Mouse (Mus musculus) ES-Bruce4 (cell line): Measurements from ENCODE around the gene Akr7a5. TPM values are rescaled to one million over a fixed set of nuclear protein-coding genes. Genes with fewer than 3 reads are reported as not detected.

Experiments used
- H3K27ac ChIP-seq: 2 replicates; pipeline ENCODE4 v1.5.1; 2012; ENCODE audit warnings: low read length, inconsistent platforms; ENCODE audit not compliant: insufficient read depth
- H3K27me3 ChIP-seq: 2 replicates; pipeline ENCODE4 v1.6.1; 2012; ENCODE audit warnings: mild to moderate bottlenecking, low read length, inconsistent platforms; ENCODE audit not compliant: control insufficient read depth, poor library complexity, insufficient read depth, severe bottlenecking
- H3K36me3 ChIP-seq: 2 replicates; pipeline ENCODE4 v1.6.1; 2012; ENCODE audit warnings: inconsistent platforms, mild to moderate bottlenecking, low read length, moderate library complexity; ENCODE audit not compliant: control insufficient read depth, poor library complexity, insufficient read depth, severe bottlenecking
- H3K4me1 ChIP-seq: one replicate; pipeline ENCODE4 v1.8.1; 2011; ENCODE audit warnings: low read length; ENCODE audit not compliant: control insufficient read depth, insufficient read depth
- H3K4me3 ChIP-seq: 2 replicates; pipeline ENCODE4 v1.5.1; 2011; ENCODE audit warnings: low read depth, mild to moderate bottlenecking, low read length
- H3K9ac ChIP-seq: 2 replicates; pipeline ENCODE4 v1.6.1; 2012; ENCODE audit warnings: low read depth, mild to moderate bottlenecking, inconsistent platforms; ENCODE audit not compliant: poor library complexity, severe bottlenecking
- H3K9me3 ChIP-seq: replicated peaks from 2 replicates; pipeline ENCODE4 v1.6.1; 2012; ENCODE audit warnings: mild to moderate bottlenecking, low read length, inconsistent platforms; ENCODE audit not compliant: control insufficient read depth, poor library complexity, insufficient read depth, severe bottlenecking
- CTCF ChIP-seq: IDR thresholded peaks from one replicate; pipeline ENCODE4 v1.8.1; 2011; ENCODE audit warnings: low read depth, low read length
- EP300 ChIP-seq: IDR thresholded peaks from 2 replicates; pipeline ENCODE4 v1.6.1; 2011; ENCODE audit warnings: low read depth, low read length; ENCODE audit not compliant: insufficient read depth
- POLR2A ChIP-seq: IDR thresholded peaks from one replicate; pipeline ENCODE4 v1.8.1; 2011; ENCODE audit warnings: low read length; ENCODE audit not compliant: insufficient read depth
- polyA plus RNA-seq: library from polyadenylated mRNA; stranded (reverse); fragments of >200 nt; gene quantifications from 2 replicates; pipeline ENCODE4 v1.2.4, GENCODE M21; 2011; ENCODE audit warnings: low read depth; ENCODE audit not compliant: missing spikeins, insufficient read depth, insufficient read length

The Akr7a5 gene
- polyA plus RNA-seq, 1 experiment = 33.5 TPM

DNA sequence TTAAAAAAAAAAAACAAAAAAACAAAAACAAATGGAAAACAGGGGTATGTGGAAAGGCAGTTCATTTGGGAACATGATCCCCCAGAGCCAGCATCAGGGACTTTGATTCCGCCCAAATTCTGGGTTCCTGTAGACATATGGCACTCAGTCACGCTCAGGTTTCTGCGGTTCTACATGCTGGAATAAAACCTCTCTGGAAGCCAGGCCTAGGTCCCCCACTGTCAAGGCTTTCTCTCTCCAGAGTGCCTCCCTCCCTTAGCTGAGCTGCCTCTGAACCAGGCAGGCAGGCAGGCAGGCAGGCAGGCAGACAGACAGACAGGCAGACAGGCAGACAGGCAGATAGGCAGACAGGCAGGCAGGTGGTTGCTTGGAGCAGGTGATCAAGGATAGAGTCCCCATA, 40.4 kb upstream of the Akr7a5 start:
- peaks cover 8% of the 10 kb centered on the region for H3K36me3 ChIP-seq
- H3K27ac ChIP-seq = no peak overlapping the region
- H3K4me1 ChIP-seq = no peaks in the 10 kb centered on the region
- no peak overlapping the region for H3K4me3 ChIP-seq
- TF ChIP-seq CTCF (no peak), EP300 (no peak), POLR2A (no peak)
- no peak overlapping the region for H3K9ac ChIP-seq
- no peaks in the 10 kb centered on the region for H3K27me3 ChIP-seq
- H3K9me3 ChIP-seq = no peaks in the 10 kb centered on the region

DNA sequence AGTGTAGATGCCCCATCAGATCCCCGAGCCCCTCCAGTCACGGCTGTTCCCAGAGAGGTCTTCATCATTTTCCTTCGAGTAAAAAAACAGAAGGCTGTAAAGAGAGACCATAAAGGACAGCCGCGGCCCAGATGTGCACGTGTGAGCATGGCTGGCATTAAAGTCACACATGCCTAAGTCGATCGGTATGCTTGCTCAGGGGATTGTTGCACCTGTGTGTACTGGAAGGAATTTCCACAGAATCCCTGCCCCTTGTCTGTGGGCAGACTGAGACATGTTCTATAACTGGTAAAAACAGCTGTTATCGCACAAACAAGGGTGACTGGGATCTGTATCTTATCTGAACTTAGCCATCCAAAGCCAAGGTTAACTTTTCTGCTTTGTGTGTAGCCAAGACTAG, 39.0 kb upstream of the Akr7a5 start:
- Histone ChIP-seq H3K9ac (no peak overlapping the region), H3K27me3 (no peaks in the 10 kb centered on the region), H3K36me3 (peaks cover 6% of the 10 kb centered on the region; the same call in 1 of the 2 replicates), H3K4me3 (no peak overlapping the region), H3K4me1 (no peaks in the 10 kb centered on the region), H3K9me3 (no peaks in the 10 kb centered on the region), H3K27ac (no peak overlapping the region)
- TF ChIP-seq POLR2A = no peak
- TF ChIP-seq CTCF = no peak
- TF ChIP-seq EP300 = no peak

GRCm38 (mm10) chr4:139272951-139273680, 37.4 kb upstream of the Akr7a5 start:
- Histone ChIP-seq H3K9me3 (no peaks in the 10 kb centered on the region), H3K4me1 (no peaks in the 10 kb centered on the region), H3K36me3 (peaks cover 6% of the 10 kb centered on the region; the same call in 1 of the 2 replicates), H3K9ac (no peak overlapping the region), H3K4me3 (no peak overlapping the region), H3K27ac (no peak overlapping the region), H3K27me3 (no peaks in the 10 kb centered on the region)
- TF ChIP-seq EP300 = no peak
- TF ChIP-seq CTCF = no peak
- TF ChIP-seq POLR2A = no peak

DNA sequence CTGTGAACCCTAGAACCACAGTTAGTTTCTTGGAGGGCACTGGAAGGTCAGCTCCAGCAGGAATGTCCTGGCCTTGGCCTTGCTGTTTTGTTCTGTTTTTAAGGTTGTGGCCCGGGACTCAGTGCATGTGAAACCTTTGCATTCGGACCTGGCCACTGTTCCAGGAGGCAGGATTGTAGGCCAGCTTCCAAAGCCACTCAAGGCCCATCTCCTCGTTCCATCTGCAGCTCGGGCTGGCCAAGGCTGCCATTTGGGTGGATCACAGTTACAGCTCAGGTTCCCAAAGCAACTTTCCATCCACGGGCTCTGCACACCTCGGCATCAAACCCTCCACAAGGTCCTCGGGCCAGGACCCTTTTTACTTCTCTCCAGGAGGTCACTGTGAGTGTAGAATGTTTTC, 36.0 kb upstream of the Akr7a5 start:
- H3K27me3 ChIP-seq = no peaks in the 10 kb centered on the region
- H3K9ac ChIP-seq = no peak overlapping the region
- peaks cover 6% of the 10 kb centered on the region; the same call in 1 of the 2 replicates for H3K36me3 ChIP-seq
- no peaks in the 10 kb centered on the region for H3K4me1 ChIP-seq
- H3K4me3 ChIP-seq = no peak overlapping the region
- TF ChIP-seq POLR2A (no peak), CTCF (no peak), EP300 (no peak)
- H3K9me3 ChIP-seq = no peaks in the 10 kb centered on the region
- H3K27ac ChIP-seq = no peak overlapping the region

GRCm38 (mm10) chr4:139276411-139276810, 34.1 kb upstream of the Akr7a5 start:
- no peak overlapping the region for H3K9ac ChIP-seq
- peaks cover 23% of the 10 kb centered on the region for H3K36me3 ChIP-seq
- H3K9me3 ChIP-seq = no peaks in the 10 kb centered on the region
- H3K27me3 ChIP-seq = no peaks in the 10 kb centered on the region
- H3K4me3 ChIP-seq = no peak overlapping the region
- H3K4me1 ChIP-seq = no peaks in the 10 kb centered on the region
- no peak overlapping the region for H3K27ac ChIP-seq
- TF ChIP-seq POLR2A = no peak
- no peak for TF ChIP-seq CTCF
- no peak for TF ChIP-seq EP300

DNA sequence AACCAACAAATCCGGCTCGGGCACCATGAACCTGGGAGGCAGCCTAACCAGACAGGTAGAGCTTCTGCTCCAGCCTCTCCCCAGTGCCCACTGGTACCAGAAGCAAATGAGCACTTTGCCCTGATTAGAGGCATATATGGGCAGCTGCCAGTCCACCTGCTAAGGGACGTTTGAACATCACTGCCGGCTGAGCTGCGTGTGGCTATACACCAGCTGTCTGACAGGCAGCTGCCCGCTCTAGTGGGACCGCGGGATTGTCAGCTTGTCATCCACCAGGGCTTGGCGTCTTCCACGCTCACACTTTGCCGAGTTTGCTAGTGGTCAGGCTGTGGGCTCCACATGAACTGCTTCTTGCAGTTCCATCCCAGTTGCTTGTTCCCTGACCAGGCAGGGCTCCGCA, 30.0 kb upstream of the Akr7a5 start:
- Histone ChIP-seq H3K9me3 (no peaks in the 10 kb centered on the region), H3K9ac (no peak overlapping the region), H3K27me3 (no peaks in the 10 kb centered on the region), H3K4me1 (no peaks in the 10 kb centered on the region), H3K27ac (no peak overlapping the region), H3K4me3 (no peak overlapping the region), H3K36me3 (peaks cover 17% of the 10 kb centered on the region)
- TF ChIP-seq POLR2A (no peak), CTCF (no peak), EP300 (no peak)
